Mouse (Mus musculus): Measurements from ENCODE around the gene Ptk7.

Ptk7 gene

GRCm38 (mm10) chr17:46644152-46644805 is 15.0 kb upstream of the Ptk7 start:
- no peak for DNase-seq

DNA sequence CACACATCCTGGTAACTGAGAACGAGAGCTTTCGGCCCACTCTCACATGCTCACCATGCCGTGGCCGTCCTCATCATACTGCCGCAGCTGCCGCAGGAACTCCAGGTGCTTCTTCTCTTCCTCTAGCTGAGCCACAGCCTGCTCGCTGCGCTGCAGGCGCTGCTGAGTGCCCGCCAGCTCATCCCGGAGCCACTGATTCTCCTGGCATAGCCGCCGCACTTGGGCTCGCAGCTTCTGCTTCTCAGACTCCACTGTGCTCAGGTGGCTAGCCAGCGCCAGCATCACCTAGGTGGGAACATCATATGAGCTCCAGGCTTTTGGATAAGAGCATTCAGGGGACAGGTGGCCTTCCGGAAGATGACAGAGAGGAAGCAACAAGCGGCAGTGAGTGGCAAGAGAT is 12.8 kb upstream of the Ptk7 start:
- no peak for DNase-seq

GRCm38 (mm10) chr17:46639929-46640328 is 10.6 kb upstream of the Ptk7 start:
- no peak for DNase-seq

GRCm38 (mm10) chr17:46636831-46637523 is 7.7 kb upstream of the Ptk7 start:
- peak; percentile 82 to 91 for DNase-seq

GRCm38 (mm10) chr17:46629685-46630441 is 559 bp upstream of the Ptk7 start:
- DNase-seq: peak; percentile 61 to 67

DNA sequence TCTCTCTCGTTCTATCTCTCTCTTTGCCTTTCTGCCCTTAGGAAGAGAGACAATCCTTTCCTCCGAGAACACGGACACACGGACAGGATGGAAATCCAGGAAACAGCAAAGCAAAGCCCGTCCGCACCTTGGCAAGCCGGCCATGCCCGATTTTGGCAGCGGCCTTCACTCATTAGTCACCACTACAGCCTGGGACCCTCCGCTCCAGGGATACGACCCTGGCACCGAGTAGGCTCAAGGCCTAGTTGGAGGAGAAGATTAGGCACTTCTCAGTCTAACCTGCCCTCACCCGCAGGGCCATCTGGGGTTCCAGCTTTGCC is 873 bp downstream of the Ptk7 start:
- peak; percentile 73 to 75 for DNase-seq

GRCm38 (mm10) chr17:46627409-46627808 is 1.9 kb downstream of the Ptk7 start:
- no peak for DNase-seq

GRCm38 (mm10) chr17:46624598-46624997 is 4.7 kb downstream of the Ptk7 start:
- DNase-seq: peak in 1 of 2 experiments; percentile 42

DNA sequence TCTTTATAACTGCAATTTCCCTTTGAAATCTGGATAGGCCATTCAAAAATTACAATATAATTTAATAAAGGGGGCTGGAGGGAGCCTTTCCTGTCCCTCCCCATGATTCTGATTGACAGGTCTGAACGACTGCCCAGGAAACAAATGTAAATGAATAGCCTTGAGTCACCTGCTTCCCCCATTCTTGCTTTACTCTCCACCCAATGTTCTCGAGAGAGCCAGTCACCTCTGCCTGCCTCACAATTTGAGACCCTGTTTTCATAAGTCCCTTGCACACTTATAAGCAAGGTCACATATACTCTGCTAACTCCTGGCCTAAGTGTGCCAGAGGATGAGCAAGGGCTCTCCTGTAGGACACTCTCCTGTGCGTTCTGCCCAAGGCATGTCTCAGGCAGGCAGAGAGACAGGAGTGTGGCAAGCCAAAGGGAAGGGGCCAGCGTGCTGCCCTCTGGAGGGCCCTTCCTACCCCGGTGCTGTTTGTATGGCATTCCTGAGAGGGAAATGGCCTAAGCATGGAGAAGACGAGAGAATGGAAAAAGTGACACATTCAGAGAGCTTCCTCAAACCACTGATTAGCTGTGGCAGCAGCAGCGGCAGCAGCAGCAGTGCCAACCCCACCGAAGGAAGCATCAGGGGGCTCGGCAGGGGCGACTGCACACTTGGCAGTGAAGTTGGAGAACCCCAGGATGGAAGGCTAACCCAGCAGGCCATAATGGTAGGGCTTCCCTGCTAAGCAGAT is 5.3 kb downstream of the Ptk7 start:
- peak; percentile 47 to 52 for DNase-seq

- DNase-seq: no peak
Measured at GRCm38 (mm10) chr17:46622269-46622668, 7.0 kb downstream of the Ptk7 start.

DNA sequence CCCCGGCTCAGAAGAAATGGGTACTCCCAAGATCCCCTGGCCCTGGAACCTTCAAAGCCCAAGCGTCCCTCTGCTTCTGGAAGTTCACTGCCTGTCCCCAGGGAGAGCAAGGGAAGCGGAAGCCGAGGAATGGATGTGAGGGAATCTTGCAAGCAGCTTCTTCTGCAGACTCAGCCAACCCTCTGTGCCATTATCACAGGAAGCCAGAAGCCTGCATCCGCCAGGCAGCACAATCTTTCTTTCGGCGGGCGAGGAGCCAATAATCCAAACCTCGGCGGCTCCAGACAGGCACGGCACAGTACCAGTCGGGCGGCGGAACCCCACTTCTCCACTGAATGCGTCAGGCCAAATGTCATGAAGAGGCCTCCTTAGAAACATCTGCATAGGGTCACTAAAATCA is 8.0 kb downstream of the Ptk7 start:
- peak; percentile 81 to 82 for DNase-seq

DNA sequence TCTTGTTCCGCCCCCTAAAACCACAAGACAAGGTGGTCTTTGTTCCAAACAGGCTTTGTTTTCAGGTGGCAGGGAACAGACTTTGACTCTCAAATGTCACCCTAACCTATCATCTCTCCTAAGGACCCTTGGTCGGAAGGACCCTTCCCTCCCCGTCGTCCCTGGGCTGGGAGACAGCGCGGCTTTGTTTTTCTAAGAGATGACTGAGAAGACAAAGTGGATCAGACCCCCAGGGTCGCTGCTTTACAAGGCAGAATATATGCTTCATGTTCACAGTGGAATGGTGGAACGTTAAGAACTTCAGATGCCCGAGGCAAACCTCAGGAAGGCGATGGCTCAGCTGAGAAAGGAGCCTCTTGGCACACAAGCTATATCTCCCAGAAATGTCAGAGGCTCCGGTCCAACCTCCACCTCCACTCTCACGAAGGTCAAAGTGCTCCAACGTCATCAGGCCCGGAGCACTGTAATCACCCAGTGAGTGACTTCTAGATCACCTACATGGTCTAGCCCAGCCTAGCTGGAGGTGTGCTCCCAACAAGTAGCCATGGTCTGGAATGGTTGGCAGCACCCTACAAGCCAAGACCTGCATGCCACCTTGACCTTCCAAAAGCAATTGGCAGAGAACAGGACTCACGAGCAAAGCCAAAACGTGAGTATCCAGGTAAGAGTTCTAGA is 9.5 kb downstream of the Ptk7 start:
- DNase-seq: no peak

- DNase-seq: no peak
Measured at GRCm38 (mm10) chr17:46618769-46619682, 10.3 kb downstream of the Ptk7 start.

- DNase-seq: no peak
Measured at GRCm38 (mm10) chr17:46618394-46618768, 10.9 kb downstream of the Ptk7 start.

- DNase-seq: no peak
Measured at GRCm38 (mm10) chr17:46617799-46618198, 11.5 kb downstream of the Ptk7 start.

DNA sequence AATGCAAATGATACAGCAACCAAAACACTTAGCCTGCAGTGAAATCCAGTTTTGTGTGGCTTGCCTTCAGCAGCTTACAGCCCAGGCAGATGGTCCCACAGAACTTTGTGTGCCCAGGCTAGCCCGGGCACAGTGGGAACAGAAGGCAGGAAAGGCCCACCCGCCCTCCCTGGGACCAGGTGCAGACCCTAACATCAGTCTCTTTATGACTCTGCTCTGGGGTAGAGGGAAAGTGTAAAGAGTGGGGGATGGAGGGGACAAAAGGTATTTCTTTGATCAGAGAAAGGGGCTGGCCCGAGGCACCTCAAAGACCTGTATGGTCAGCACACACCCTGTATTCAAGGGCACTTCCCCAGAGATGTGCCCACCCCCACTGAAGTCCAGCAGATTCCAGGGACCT is 16.1 kb downstream of the Ptk7 start:
- DNase-seq: no peak

- no peak for DNase-seq
Measured at GRCm38 (mm10) chr17:46612820-46613219, 16.5 kb downstream of the Ptk7 start.

GRCm38 (mm10) chr17:46612189-46612588 is 17.1 kb downstream of the Ptk7 start:
- no peak for DNase-seq

GRCm38 (mm10) chr17:46611316-46611715 is 18.0 kb downstream of the Ptk7 start:
- no peak for DNase-seq

- no peak for DNase-seq
Measured at GRCm38 (mm10) chr17:46609721-46610514, 19.4 kb downstream of the Ptk7 start.

- DNase-seq: no peak
Measured at GRCm38 (mm10) chr17:46605987-46606386, 23.3 kb downstream of the Ptk7 start.
